Mouse (Mus musculus) stomach, embryonic 14.5 days (tissue): ENCODE data around the gene Pdlim3. TPM values are rescaled to one million over a fixed set of nuclear protein-coding genes. Genes with fewer than 3 reads are reported as not detected.
"Not testable (repeated sequence)": the region's sequence is repeated elsewhere in the genome, so short reads cannot be mapped to it uniquely, and the experiment has no call there.

Source experiments
- ATAC-seq: fragments of 200-750 bp; cut with Nextera tagmentation; 2 replicates; pipeline ENCODE4 v1.8.0; 2017; ENCODE audit warnings: low read depth, moderate TSS enrichment; ENCODE audit not compliant: insufficient number of reproducible peaks, insufficient read depth, low FRiP score
- H3K27ac ChIP-seq: fragments of 300-500 bp; sonication (generic); 2 replicates; pipeline ENCODE4 v1.5.1; 2014; ENCODE audit warnings: mild to moderate bottlenecking, low read length, moderate library complexity, mixed read lengths
- H3K27me3 ChIP-seq: fragments of 300-500 bp; sonication (generic); 2 replicates; pipeline ENCODE4 v1.6.1; 2014; ENCODE audit warnings: low read length, control low read depth, mixed read lengths; ENCODE audit not compliant: control insufficient read depth, insufficient read depth
- H3K36me3 ChIP-seq: fragments of 300-500 bp; sonication (generic); 2 replicates; pipeline ENCODE4 v1.6.1; 2014; ENCODE audit warnings: mild to moderate bottlenecking, control low read depth, low read length, moderate library complexity, mixed read lengths; ENCODE audit not compliant: control insufficient read depth, insufficient read depth
- H3K4me1 ChIP-seq: fragments of 300-500 bp; sonication (generic); 2 replicates; pipeline ENCODE4 v1.6.1; 2014; ENCODE audit warnings: low read length, control low read depth, mixed read lengths; ENCODE audit not compliant: control insufficient read depth, insufficient read depth
- H3K4me2 ChIP-seq: fragments of 300-500 bp; sonication (generic); replicated peaks from 2 replicates; pipeline ENCODE4 v1.6.1; 2014; ENCODE audit warnings: low read depth, low read length, control low read depth
- H3K4me3 ChIP-seq: fragments of 300-500 bp; sonication (generic); 2 replicates; pipeline ENCODE4 v1.5.1; 2014; ENCODE audit warnings: low read depth, low read length, control low read depth
- H3K9ac ChIP-seq: fragments of 300-500 bp; sonication (generic); replicated peaks from 2 replicates; pipeline ENCODE4 v1.6.1; 2014; ENCODE audit warnings: low read depth, mild to moderate bottlenecking, control low read depth, low read length, moderate library complexity, mixed read lengths
- H3K9me3 ChIP-seq: fragments of 300-500 bp; sonication (generic); 2 replicates; pipeline ENCODE4 v1.6.1; 2016; ENCODE audit warnings: low read depth, low read length, control low read depth; ENCODE audit not compliant: control insufficient read depth
- WGBS: fragments of 180-500 bp; shearing (Covaris S2); extraction: QIAGEN DNeasy Blood & Tissue Kit; methylation state at CpG from one replicate; pipeline ENCODE4 v1.1.7; 2014; 5-methylcytosine and 5-hydroxymethylcytosine counted together
- polyA plus RNA-seq: library from polyadenylated mRNA; unstranded; fragments of >200 nt; fragmentation: Nextera tagmentation; extraction: Ambion mirVana; gene quantifications from 2 replicates; pipeline ENCODE4 v1.2.1, GENCODE M21; 2014

The Pdlim3 gene
- polyA plus RNA-seq, 1 experiment from 2014 or later = 164 TPM

- not testable (repeated sequence) for H3K36me3 ChIP-seq, H3K27me3 ChIP-seq, H3K4me2 ChIP-seq, H3K9me3 ChIP-seq, H3K4me3 ChIP-seq, ATAC-seq, H3K9ac ChIP-seq
- 67% methylated on average over 11 of the region's 11 CpGs for WGBS
- Histone ChIP-seq H3K4me1 (peaks cover 16% of the 10 kb centered on the region; the same call in 1 of the 2 replicates), H3K27ac (peak overlapping the region; percentile 74)
Measured at GRCm38 (mm10) chr8:45871587-45871986, 13.7 kb upstream of the Pdlim3 start.

GRCm38 (mm10) chr8:45872077-45872476, 13.2 kb upstream of the Pdlim3 start:
- H3K9me3 ChIP-seq = no peaks in the 10 kb centered on the region
- no peak overlapping the region for H3K9ac ChIP-seq
- ATAC-seq = peak; percentile 56; the same call in 1 of the 2 replicates

GRCm38 (mm10) chr8:45874945-45875626, 10.2 kb upstream of the Pdlim3 start:
- H3K9me3 ChIP-seq = no peaks in the 10 kb centered on the region

More at GRCm38 (mm10) chr8:45872077-45872476, 13.2 kb upstream of the Pdlim3 start:
- H3K27ac ChIP-seq = peak overlapping the region; percentile 74
- H3K4me2 ChIP-seq = no peak overlapping the region
- peaks cover 16% of the 10 kb centered on the region; the same call in 1 of the 2 replicates for H3K4me1 ChIP-seq
- H3K36me3 ChIP-seq = no peaks in the 10 kb centered on the region
- WGBS = 38% methylated on average over 7 of the region's 7 CpGs
- H3K4me3 ChIP-seq = no peak overlapping the region
- no peaks in the 10 kb centered on the region for H3K27me3 ChIP-seq

GRCm38 (mm10) chr8:45876397-45876796, 8.9 kb upstream of the Pdlim3 start:
- ATAC-seq = no peak
- WGBS = 66% methylated on average over 5 of the region's 5 CpGs
- H3K4me3 ChIP-seq = no peak overlapping the region
- no peak overlapping the region; the same call in 1 of the 2 replicates for H3K27ac ChIP-seq
- H3K36me3 ChIP-seq = no peaks in the 10 kb centered on the region
- H3K4me2 ChIP-seq = no peak overlapping the region
- H3K4me1 ChIP-seq = peaks cover 16% of the 10 kb centered on the region; the same call in 1 of the 2 replicates
- H3K9me3 ChIP-seq = no peaks in the 10 kb centered on the region
- H3K9ac ChIP-seq = no peak overlapping the region
- H3K27me3 ChIP-seq = no peaks in the 10 kb centered on the region

More at GRCm38 (mm10) chr8:45874945-45875626, 10.2 kb upstream of the Pdlim3 start:
- no peaks in the 10 kb centered on the region for H3K27me3 ChIP-seq
- H3K4me2 ChIP-seq = no peak overlapping the region
- 37% methylated on average over 10 of the region's 10 CpGs for WGBS
- no peak overlapping the region for H3K9ac ChIP-seq
- peak; percentile 48; the same call in 1 of the 2 replicates for ATAC-seq
- H3K27ac ChIP-seq = peak overlapping the region; percentile 82
- no peak overlapping the region for H3K4me3 ChIP-seq
- H3K4me1 ChIP-seq = peaks cover 16% of the 10 kb centered on the region; the same call in 1 of the 2 replicates
- no peaks in the 10 kb centered on the region for H3K36me3 ChIP-seq

GRCm38 (mm10) chr8:45877680-45878079, 7.6 kb upstream of the Pdlim3 start:
- Histone ChIP-seq H3K4me1 (peaks cover 8% of the 10 kb centered on the region; the same call in 1 of the 2 replicates), H3K27me3 (no peaks in the 10 kb centered on the region), H3K4me2 (no peak overlapping the region), H3K27ac (no peak overlapping the region), H3K9me3 (no peaks in the 10 kb centered on the region), H3K36me3 (no peaks in the 10 kb centered on the region), H3K9ac (no peak overlapping the region), H3K4me3 (no peak overlapping the region)
- 86% methylated on average over 7 of the region's 7 CpGs for WGBS
- ATAC-seq = no peak

- ATAC-seq = no peak
- WGBS = 83% methylated on average over 3 of the region's 3 CpGs
- Histone ChIP-seq H3K4me1 (peaks cover 6% of the 10 kb centered on the region; the same call in 1 of the 2 replicates), H3K4me2 (no peak overlapping the region), H3K4me3 (no peak overlapping the region), H3K9me3 (no peaks in the 10 kb centered on the region), H3K9ac (no peak overlapping the region), H3K27ac (no peak overlapping the region), H3K27me3 (no peaks in the 10 kb centered on the region), H3K36me3 (no peaks in the 10 kb centered on the region)
Measured at GRCm38 (mm10) chr8:45880457-45880856, 4.8 kb upstream of the Pdlim3 start.

- no peaks in the 10 kb centered on the region for H3K27me3 ChIP-seq
- H3K9me3 ChIP-seq = no peaks in the 10 kb centered on the region
- WGBS = 92% methylated on average over 8 of the region's 8 CpGs
- H3K4me1 ChIP-seq = peaks cover 9% of the 10 kb centered on the region; the same call in 1 of the 2 replicates
- no peak overlapping the region for H3K4me2 ChIP-seq
- no peak overlapping the region for H3K9ac ChIP-seq
- H3K27ac ChIP-seq = no peak overlapping the region
- no peak overlapping the region for H3K4me3 ChIP-seq
- no peak for ATAC-seq
- no peaks in the 10 kb centered on the region for H3K36me3 ChIP-seq
Measured at GRCm38 (mm10) chr8:45881726-45882125, 3.5 kb upstream of the Pdlim3 start.

- no peak overlapping the region for H3K9ac ChIP-seq
- no peaks in the 10 kb centered on the region for H3K9me3 ChIP-seq
- peaks cover 9% of the 10 kb centered on the region; the same call in 1 of the 2 replicates for H3K4me1 ChIP-seq
- no peak for ATAC-seq
- no peak overlapping the region for H3K27ac ChIP-seq
- H3K4me2 ChIP-seq = no peak overlapping the region
- no peak overlapping the region for H3K4me3 ChIP-seq
- 35% methylated on average over 4 of the region's 4 CpGs for WGBS
- no peaks in the 10 kb centered on the region for H3K36me3 ChIP-seq
- H3K27me3 ChIP-seq = no peaks in the 10 kb centered on the region
Measured at GRCm38 (mm10) chr8:45883793-45884192, 1.5 kb upstream of the Pdlim3 start.
